Mouse (Mus musculus): Measurements from ENCODE around the gene Peak1. TPM values are rescaled to one million over a fixed set of nuclear protein-coding genes. Genes with fewer than 3 reads are reported as not detected.

The Peak1 gene
- total and polyA plus RNA-seq, 3 experiments, result 2.8 to 11.7 TPM; not detected in 1

DNA sequence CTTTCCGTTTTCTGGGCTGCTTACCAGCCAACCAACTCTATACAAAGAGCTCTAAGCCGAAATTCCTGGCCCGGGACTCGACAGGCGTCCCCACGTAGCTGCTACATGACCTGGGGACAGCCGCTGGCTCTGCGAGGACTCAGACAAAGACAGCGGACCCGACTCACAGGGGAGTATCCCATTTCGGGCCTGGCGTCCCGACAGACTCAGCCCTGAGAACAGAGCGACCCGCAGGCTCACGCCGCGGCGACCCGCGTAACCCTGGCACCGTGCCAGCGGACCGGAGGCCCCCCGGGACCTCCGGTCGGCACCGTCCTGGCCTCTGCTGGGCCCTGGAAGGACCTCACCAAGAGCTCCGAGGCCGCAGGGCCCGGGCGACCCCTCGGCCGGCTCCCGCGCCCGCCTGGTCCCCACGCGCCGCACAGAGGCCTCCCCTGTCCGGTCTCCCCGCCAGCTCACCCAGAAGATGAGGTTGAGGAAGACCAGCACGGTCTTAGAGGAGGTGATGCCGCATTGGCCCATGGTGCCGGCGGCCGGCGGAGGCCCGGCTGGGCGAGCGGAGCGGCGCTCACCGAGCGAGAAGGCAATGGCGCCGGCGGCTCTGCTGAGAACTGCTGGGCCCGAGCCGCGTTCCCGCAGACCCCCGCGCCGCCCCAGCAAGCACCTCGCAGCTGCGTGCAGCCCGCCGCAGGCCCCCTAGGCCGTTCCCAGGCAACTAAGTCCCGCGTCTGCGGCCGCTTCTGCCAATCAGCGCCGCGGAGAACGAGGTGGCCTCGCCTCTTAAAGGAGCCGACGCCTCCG, 257.3 kb downstream of the Peak1 start (continued):
- TF ChIP-seq MYC (IDR thresholded peaks at IDR 0.05; ENCODE audit: low read depth, low read length) (no peak), ZKSCAN1 (IDR thresholded peaks at IDR 0.05; ENCODE audit: low read depth, low read length) (no peak), HCFC1 (IDR thresholded peaks at IDR 0.05; ENCODE audit: low read depth, low read length) (peak; percentile 58; the same call in 1 of the 2 replicates), ETS1 (IDR thresholded peaks at IDR 0.05; ENCODE audit: low read depth, low read length) (no peak), CTCF (IDR thresholded peaks at IDR 0.05 in 2 of 3, conservative IDR thresholded peaks at IDR 0.05 in 1 of 3; ENCODE audit: control insufficient read depth in 1 of 3, insufficient read depth in 1 of 3, low read depth in 2 of 3, low read length in 3 of 3, poor library complexity in 1 of 3, severe bottlenecking in 1 of 3) (no peak), MEF2A (IDR thresholded peaks at IDR 0.05; ENCODE audit: extremely low read depth, insufficient replicate concordance, low read depth, low read length, poor library complexity, severe bottlenecking) (no peak), E2F4 (IDR thresholded peaks at IDR 0.05; ENCODE audit: borderline replicate concordance, low read depth, low read length) (no peak), ZMIZ1 (IDR thresholded peaks at IDR 0.05; ENCODE audit: low read depth, low read length) (no peak), SMC3 (IDR thresholded peaks at IDR 0.05; ENCODE audit: low read depth, low read length) (no peak), CHD2 (IDR thresholded peaks at IDR 0.05; ENCODE audit: low read length) (no peak)

GRCm38 (mm10) chr9:56159456-56159855, 258.4 kb downstream of the Peak1 start:
- H3K36me3 ChIP-seq (ENCODE audit: control insufficient read depth in 1 of 2, insufficient read depth in 2 of 2, low read length in 2 of 2), result peaks cover 0 to 8% of the 10 kb centered on the region in 2 experiments; a peak in 2 of 4 replicates
- H3K27ac ChIP-seq (ENCODE audit: control insufficient read depth, low read depth, low read length), result no peak overlapping the region
- peaks cover 19% of the 10 kb centered on the region for H3K79me2 ChIP-seq (ENCODE audit: control insufficient read depth, insufficient read depth, low read length, poor library complexity)
- DNase-seq (ENCODE audit: low read depth, low spot score), result no peak
- peak overlapping the region; percentile 6 for H3K9ac ChIP-seq (ENCODE audit: control insufficient read depth, low read depth, low read length, poor library complexity, severe bottlenecking)
- peaks cover 5 to 7% of the 10 kb centered on the region in 2 experiments for H3K4me1 ChIP-seq (ENCODE audit: control insufficient read depth in 1 of 2, insufficient read depth in 2 of 2, low read length in 2 of 2)
- no peaks in the 10 kb centered on the region for H3K9me3 ChIP-seq (replicated peaks; ENCODE audit: insufficient read depth, low read length)
- no peaks in the 10 kb centered on the region for H3K27me3 ChIP-seq (ENCODE audit: control insufficient read depth in 1 of 2, insufficient read depth in 2 of 2, low read length in 2 of 2)
- peak overlapping the region in 1 of 2 experiments; percentile 63; a peak in 2 of 4 replicates for H3K4me3 ChIP-seq (ENCODE audit: control insufficient read depth in 1 of 2, insufficient read depth in 1 of 2, low read depth in 2 of 2, low read length in 2 of 2)
- TF ChIP-seq MAZ (IDR thresholded peaks at IDR 0.05; ENCODE audit: low read depth, low read length) (no peak), MAFK (IDR thresholded peaks at IDR 0.05; ENCODE audit: borderline replicate concordance, low read depth, low read length) (no peak), RCOR1 (IDR thresholded peaks at IDR 0.05; ENCODE audit: low read depth, low read length) (no peak), GABPA (IDR thresholded peaks at IDR 0.05; ENCODE audit: low read depth, low read length) (no peak), GATA1 (IDR thresholded peaks at IDR 0.05; ENCODE audit: low read depth, low read length) (no peak), MXI1 (IDR thresholded peaks at IDR 0.05; ENCODE audit: low read depth, low read length) (no peak), UBTF (IDR thresholded peaks at IDR 0.05; ENCODE audit: borderline replicate concordance, insufficient read depth, low read depth, low read length) (no peak), CHD2 (IDR thresholded peaks at IDR 0.05; ENCODE audit: low read length) (no peak), HCFC1 (IDR thresholded peaks at IDR 0.05; ENCODE audit: low read depth, low read length) (no peak), SIN3A (IDR thresholded peaks at IDR 0.05; ENCODE audit: low read length) (no peak), RAD21 (IDR thresholded peaks at IDR 0.05; ENCODE audit: low read depth, low read length) (no peak), ZNF384 (IDR thresholded peaks at IDR 0.05; ENCODE audit: low read depth, low read length) (no peak), EP300 (IDR thresholded peaks at IDR 0.05; ENCODE audit: low read depth in 1 of 2, low read length in 2 of 2) (no peak), POLR2AphosphoS2 (IDR thresholded peaks at IDR 0.05; ENCODE audit: low read length) (no peak), ETS1 (IDR thresholded peaks at IDR 0.05; ENCODE audit: low read depth, low read length) (no peak), USF1 (IDR thresholded peaks at IDR 0.05; ENCODE audit: low read depth, low read length) (no peak), MEF2A (IDR thresholded peaks at IDR 0.05; ENCODE audit: extremely low read depth, insufficient replicate concordance, low read depth, low read length, poor library complexity, severe bottlenecking) (no peak), MAX (IDR thresholded peaks at IDR 0.05; ENCODE audit: low read length) (no peak), BHLHE40 (IDR thresholded peaks at IDR 0.05; ENCODE audit: borderline replicate concordance, low read depth, low read length) (no peak)

All from MEL (cell line).